Mouse (Mus musculus): ENCODE results near the gene Rgl1.

Rgl1 gene

GRCm38 (mm10) chr1:152585385-152585984 lies 180.7 kb downstream of the Rgl1 start:
- no peak for DNase-seq (ENCODE audit: low read depth, low spot score)

- DNase-seq (ENCODE audit: low read depth, low spot score) = no peak
Observed at GRCm38 (mm10) chr1:152584933-152585332, 181.2 kb downstream of the Rgl1 start.

- DNase-seq (ENCODE audit: low read depth, low spot score) = no peak
Observed at GRCm38 (mm10) chr1:152581127-152581905, 184.8 kb downstream of the Rgl1 start.

GRCm38 (mm10) chr1:152578944-152579343 lies 187.2 kb downstream of the Rgl1 start:
- no peak for DNase-seq (ENCODE audit: low read depth, low spot score)

GRCm38 (mm10) chr1:152578108-152578721 lies 187.9 kb downstream of the Rgl1 start:
- DNase-seq (ENCODE audit: low read depth, low spot score) = no peak

GRCm38 (mm10) chr1:152576614-152577144 lies 189.5 kb downstream of the Rgl1 start:
- DNase-seq (ENCODE audit: low read depth, low spot score) = no peak

GRCm38 (mm10) chr1:152575096-152575495 lies 191.1 kb downstream of the Rgl1 start:
- no peak for DNase-seq (ENCODE audit: low read depth, low spot score)

GRCm38 (mm10) chr1:152573470-152574059 lies 192.6 kb downstream of the Rgl1 start:
- no peak for DNase-seq (ENCODE audit: low read depth, low spot score)

GRCm38 (mm10) chr1:152572755-152573469 lies 193.2 kb downstream of the Rgl1 start:
- no peak for DNase-seq (ENCODE audit: low read depth, low spot score)

- DNase-seq (ENCODE audit: low read depth, low spot score) = no peak
Observed at GRCm38 (mm10) chr1:152571340-152571739, 194.8 kb downstream of the Rgl1 start.

GRCm38 (mm10) chr1:152570681-152571080 lies 195.5 kb downstream of the Rgl1 start:
- no peak for DNase-seq (ENCODE audit: low read depth, low spot score)

GRCm38 (mm10) chr1:152563282-152563681 lies 202.9 kb downstream of the Rgl1 start:
- no peak for DNase-seq (ENCODE audit: low read depth, low spot score)

- DNase-seq (ENCODE audit: low read depth, low spot score) = no peak
Observed at GRCm38 (mm10) chr1:152562877-152563276, 203.3 kb downstream of the Rgl1 start.

- no peak for DNase-seq (ENCODE audit: low read depth, low spot score)
Observed at GRCm38 (mm10) chr1:152560477-152560876, 205.7 kb downstream of the Rgl1 start.

GRCm38 (mm10) chr1:152556576-152557281 lies 209.4 kb downstream of the Rgl1 start:
- DNase-seq (ENCODE audit: low read depth, low spot score) = no peak

GRCm38 (mm10) chr1:152555944-152556573 lies 210.1 kb downstream of the Rgl1 start:
- DNase-seq (ENCODE audit: low read depth, low spot score) = no peak

GRCm38 (mm10) chr1:152553912-152554547 lies 212.1 kb downstream of the Rgl1 start:
- DNase-seq (ENCODE audit: low read depth, low spot score) = no peak

GRCm38 (mm10) chr1:152550973-152551372 lies 215.2 kb downstream of the Rgl1 start:
- no peak for DNase-seq (ENCODE audit: low read depth, low spot score)

- no peak for DNase-seq (ENCODE audit: low read depth, low spot score)
Observed at GRCm38 (mm10) chr1:152550544-152550943, 215.6 kb downstream of the Rgl1 start.
